Mouse (Mus musculus) heart, adult 9 months (tissue): Measurements from ENCODE around the gene Ddx56.
A peak's percentile ranks its signal among the peaks of the same experiment; 100 is the strongest.

Source experiments
- DNase-seq, 2 experiments: peaks; one replicate each; pipeline ENCODE4 v3.0.0; 2022; ENCODE audit warnings: low spot score in 2 of 2

Gene Ddx56

DNA sequence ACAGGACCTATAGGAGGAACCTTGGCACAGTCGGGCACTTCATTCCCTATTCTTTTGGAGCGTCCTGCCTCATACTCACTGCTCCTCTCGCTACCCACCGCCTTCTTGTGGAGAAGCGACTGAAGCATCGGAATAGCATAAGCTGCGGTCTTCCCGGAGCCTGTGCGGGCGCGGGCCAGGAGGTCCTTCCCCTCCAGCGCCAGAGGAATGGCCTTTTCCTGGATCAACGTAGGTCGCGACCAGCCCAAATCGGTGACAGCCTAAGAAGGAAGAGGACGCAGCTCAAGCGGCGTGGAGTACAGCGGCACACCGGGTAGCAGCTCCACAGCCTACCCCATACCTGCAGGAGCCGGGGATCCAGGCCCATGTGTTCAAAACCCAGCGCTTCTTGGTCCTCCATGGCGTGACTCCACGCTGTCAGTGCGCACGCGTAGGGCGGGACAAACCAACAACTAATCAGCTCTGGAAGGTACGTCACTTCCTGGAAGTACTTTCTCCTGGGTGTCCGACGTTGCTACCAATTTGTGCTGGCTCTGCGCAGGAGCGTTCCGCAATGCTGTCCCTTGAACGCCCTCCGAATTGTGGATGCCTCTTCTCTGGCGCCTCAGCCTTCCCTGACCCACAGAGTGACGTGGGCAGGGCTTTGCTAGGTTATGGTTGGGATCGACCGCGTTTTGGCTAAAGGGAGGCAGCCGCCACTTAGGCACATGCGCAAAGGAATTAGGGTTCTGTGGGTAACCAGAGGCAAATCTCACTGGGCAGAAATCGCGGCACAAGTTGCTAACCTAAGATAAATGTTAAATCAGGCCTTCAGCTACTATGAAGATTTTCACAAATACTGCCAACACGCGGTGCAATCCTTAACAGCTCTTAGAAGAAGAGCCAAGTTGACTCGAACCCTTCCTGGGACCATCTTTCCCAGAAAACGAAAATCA, at the start of gene Ddx56:
TSS of gene Ddx56 (minus strand) at position 453 of the 935 bp plus-strand sequence.
- peak; percentile 93 to 94 for DNase-seq

DNA sequence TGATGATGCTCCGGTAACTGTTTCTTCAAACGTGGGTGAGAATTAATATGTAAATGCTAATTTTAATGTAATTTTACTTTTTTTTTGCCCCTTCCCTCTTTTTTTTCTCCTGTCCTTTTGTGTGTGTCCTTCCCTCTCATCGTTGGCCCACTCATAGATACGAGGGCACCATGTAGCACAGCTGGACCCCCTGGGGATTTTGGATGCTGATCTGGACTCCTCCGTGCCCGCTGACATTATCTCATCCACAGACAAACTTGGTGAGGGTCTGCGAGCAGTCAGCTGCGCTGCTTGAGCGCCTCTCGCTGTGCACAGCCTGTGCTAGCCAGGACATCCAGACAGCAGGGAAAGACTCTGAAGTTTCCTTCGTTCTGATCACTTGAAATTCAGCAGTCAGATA, 49.2 kb upstream of the Ddx56 start:
- no peak for DNase-seq

DNA sequence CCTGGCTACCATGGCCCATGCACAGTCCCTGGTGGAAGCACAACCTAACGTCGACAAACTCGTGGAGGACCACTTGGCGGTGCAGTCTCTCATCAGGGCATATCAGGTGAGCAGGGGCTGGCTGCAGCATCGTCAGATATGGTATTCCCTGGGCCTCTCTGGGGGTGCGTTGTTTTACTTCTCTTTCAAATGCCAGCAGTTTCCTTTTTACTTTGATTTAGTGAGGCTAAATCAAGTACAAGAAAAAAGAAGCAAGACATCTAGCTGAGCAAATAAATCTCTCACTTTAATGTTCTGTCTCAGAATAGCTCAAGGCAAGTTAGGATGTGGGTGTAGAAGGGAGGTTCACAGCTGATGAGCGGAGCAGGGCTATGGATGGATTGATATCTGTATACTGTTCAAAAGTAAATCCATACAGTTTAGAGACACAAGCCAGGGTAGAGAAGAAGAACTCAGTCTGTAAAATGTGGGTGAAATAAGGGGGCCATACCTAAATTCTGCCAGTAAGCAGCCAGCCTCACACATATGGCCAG, 46.4 kb upstream of the Ddx56 start:
- no peak for DNase-seq

DNA sequence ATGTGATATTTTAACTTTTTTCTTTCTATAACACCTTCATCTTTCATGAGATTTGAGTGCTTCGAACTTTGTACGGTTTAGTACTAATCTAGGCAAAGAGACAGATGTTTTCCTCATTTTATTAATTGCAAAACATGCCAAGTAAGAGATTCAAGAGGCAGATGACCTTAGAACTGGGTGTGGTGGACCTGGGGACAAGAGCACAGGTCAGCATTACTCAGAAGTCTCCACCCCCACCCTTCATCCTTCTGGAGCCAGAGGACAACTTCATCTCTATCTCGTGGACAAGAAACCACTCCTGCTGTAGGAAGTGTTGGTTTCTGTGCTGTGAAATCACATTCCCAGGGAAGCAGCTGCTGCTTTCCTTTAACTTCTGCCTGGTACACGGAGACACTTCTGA, 40.6 kb upstream of the Ddx56 start:
- DNase-seq = no peak

DNA sequence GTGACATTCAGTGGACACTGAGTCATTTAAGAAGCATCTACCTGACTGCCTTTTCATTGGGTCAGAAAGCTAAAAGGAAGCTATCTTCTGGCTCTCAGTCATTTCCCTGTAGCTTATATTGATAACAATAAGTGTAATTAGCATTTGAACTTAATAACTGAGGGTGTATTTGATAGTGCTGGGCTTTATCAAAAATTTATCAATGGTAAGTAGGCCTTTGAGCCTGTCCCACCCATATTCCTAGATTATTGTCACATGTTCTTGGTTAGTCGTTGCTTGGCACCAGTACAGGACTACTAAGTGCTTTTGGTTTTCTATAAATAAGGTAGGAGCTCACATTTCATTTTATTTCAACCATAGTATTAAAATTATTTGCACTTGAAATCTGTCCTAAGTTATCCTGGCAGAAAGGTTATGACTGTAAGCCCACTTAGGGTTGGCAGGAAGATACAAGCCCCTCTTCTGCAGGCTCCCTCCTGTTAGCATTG, 38.4 kb upstream of the Ddx56 start:
- DNase-seq = no peak

DNA sequence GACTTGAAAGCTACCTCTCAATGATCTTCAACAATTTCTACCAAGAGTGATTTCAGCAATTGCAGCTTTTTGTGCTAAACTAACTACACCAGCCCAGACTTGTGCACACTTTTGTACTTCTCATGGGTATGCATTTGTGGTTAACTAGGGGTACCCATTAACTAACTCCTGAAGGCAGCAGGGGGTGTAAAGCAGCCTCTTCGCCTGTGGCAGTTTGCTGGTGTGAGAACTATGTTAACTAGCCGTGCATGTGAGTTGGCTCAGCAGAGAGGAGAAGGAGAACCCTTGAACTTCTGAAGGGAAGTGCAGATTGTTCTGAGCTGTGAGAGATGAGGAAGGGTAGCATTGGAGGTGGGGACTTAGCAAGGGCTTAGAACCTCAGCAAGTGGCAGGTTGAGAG, 35.2 kb upstream of the Ddx56 start:
- DNase-seq = no peak

DNA sequence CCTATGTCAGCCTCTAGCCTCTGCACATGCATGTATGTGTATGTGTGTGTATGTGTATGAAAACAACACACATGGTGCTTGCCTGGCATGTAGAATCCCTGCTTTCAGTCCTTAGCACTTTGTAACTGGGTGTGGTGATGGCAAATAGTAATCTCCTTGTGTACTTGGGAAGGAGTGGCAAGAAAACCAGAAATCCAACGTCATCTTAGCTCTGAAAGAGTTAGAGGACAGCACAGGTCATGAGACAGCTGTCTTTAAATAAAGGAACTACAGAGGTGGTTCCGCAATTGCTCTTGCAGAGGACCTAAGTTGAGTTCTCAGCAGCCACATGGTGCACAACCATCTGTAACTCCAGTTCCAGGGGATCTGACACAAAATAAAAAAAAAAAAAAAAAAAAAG, 31.9 kb upstream of the Ddx56 start:
- peak in 1 of 2 experiments; percentile 24 for DNase-seq

DNA sequence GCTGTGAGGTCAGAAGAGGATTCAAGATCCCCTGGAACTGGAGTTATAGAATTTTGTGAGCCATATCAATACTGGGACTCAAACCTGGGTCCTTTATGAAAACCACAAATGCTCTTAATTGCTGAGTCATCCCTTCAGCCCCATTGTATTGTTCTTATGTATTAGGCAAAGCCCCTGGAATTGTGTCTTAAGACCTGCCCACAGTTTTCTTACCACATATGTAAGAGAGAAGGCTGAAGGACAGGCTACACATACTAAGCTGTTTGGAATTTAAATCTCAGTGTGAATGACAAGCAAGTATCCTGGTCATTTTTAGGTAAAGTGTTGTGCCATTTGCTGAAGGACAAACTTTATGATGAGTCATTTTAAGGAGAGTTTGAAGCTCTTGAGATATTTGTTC, 28.5 kb upstream of the Ddx56 start:
- no peak for DNase-seq

DNA sequence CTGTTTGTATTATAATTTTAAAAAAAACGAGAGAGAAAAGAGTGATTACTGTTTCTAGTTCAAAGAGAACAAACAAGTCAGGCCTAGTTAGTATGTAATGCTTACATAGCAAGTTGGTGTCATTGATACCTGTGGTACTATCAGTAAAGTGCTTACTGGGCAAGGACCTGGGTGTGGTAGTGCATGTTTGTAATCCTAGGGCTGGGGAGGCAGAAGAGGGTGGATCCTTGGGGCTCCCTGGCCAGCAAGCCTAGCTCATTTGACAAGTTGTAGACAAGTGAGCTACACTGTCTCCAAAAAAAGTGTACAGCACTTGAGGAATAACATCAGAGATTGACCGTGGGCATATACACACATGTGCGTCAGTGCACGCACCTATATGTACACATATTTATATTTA, 27.1 kb upstream of the Ddx56 start:
- no peak for DNase-seq

DNA sequence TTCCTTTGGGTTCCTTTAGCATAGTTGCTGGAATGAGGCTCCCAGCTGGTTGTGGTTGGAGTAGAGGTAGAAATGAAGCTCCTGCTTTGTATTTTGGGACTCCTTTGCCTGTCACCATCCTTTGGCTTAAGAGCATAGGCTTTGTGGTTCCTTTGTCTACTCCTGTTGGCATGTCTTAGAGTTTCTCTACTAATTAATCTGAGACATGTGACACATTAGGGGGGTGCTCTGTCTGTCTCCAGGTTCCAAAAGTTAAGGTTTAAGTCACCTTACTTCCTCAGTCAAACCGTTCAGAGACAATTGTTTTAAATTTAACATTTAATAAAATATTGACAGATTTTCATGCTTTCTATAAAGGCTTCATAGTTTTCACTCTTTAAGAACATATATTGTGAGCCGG, 26.0 kb upstream of the Ddx56 start:
- no peak for DNase-seq

DNA sequence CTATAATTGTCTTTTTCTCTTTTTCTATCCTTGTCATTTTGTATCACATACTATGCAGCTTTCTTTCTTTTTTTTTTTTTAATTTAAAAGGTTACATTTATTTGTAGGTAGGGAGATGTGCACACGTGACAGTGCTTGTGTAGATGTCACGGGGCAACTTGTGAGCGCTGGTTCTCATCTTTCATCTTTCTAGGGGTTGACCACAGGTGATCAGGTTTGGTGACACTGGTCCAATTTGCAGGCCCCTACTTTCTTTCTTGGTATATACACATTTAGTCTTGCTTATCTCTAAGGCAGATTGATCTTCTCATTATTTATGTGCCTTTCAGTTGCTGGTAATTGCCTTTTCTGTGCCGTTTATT, 25.4 kb upstream of the Ddx56 start:
- DNase-seq = no peak

DNA sequence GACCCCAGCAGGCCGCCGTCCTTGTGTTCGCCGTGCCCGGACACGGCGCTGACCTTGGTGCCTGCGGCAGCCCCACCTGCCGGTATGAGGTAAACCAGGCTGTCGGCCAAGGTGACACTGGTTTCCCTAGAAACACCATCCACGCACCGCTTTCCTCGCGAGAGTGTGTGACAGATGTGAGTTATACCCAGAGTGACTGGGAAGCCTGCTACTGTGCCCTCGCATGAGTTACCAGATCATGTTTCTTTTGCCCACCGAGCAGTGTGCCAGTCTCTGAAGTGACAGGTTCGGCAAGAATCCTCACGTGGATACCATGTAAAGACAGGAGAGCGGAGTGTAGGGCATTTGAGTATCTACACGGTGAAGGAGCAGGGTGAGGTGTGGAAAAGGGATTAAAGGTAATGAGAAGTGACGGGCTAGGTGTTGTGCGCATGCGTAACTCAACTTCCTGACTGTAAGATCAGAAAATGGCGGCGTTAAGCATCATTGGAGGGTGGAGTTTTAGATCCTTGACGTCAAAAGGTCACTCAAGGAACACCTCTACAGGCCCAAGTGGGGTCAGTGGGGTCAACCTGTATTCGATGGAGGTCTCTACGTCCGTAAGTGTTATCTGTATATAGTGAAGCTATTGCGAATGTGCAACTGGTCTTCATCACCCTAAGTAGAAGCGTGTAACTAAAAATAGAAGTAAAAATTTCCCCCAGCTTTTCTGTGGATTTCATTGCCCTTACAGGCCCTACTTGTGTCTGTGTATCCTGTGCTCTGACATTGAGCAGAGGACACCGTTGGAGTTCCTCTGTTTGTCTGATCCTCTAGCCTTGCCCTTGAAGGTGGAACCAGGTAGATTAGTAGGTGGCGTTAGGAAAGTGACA, 24.8 kb upstream of the Ddx56 start:
- peak; percentile 75 to 80 for DNase-seq

DNA sequence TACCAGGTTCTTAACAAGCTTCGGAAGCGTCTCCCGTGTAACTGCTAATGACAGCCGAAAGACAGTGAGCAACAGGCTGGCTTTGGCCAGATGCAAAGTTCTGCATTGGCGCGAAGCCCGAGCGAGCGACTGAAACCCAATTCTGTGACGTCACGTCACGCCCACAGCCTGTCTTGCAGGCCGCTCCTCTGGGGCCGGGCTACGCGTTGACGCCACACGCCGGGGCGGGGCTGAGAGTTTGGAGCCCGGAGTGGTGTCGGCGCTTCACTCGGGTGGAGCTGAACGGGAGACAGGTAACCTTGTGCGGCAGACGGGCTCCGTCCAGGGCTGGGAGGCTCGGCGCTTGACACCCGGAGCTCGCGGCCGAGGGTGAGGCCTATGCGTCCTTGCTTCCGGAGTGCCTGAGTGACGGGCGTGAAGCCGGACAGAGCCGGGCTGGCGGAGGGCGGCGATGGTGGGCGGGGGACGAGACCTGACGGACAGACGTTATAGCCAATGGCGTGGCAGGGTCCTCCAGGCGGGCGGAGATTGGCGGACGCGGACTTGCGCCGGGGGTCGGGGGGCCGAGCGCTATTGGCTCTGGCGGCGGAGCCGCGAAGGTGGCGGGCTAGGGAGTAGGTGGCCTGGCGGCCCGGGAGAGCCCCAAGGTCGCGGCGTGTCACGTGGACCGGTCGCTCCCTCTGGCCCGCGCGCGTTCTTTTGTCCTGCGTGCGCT, 24.0 kb upstream of the Ddx56 start, which contains the start of gene Ogdh:
TSS of gene Ogdh (plus strand) at position 233 of the 715 bp plus-strand sequence.
- DNase-seq = peak; percentile 98 to 99

DNA sequence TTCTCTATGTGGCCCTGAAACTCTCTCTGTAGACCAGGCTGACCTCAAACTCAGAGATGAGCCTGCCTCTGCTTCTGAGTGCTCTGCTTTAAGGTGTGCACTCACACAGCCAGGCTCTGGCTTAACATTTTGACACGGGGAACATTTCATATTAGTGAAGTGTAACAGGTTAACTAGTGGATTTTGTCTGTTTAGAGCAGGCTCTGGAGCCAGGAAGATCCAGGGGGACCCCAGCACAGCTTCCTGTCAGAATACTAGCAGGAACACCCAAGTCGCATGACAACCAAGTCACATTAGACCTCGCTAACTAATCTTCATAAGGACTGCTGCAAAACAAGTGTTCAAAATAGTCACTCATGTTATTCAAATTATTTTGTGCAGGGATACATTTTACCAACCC, 23.3 kb upstream of the Ddx56 start:
- no peak for DNase-seq

DNA sequence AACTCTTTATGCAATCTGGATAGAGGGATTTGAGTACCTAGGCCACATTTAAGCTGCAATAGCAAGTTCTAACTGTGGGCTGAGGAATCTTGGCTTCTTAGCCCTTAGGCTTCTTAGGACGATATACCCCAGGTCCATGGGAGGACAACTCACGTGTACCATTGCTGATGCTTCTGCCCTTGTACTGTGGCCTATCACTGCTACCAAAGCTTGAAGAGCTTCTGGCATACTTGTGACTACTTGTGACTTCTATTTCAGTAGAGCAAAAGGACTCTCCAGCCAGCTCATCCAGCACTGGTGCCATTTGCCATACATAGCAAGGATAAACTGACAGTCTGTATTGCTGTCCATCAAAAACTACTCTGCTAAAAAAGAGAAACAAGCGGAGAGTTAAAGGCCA, 22.6 kb upstream of the Ddx56 start:
- peak; percentile 62 to 70 for DNase-seq

DNA sequence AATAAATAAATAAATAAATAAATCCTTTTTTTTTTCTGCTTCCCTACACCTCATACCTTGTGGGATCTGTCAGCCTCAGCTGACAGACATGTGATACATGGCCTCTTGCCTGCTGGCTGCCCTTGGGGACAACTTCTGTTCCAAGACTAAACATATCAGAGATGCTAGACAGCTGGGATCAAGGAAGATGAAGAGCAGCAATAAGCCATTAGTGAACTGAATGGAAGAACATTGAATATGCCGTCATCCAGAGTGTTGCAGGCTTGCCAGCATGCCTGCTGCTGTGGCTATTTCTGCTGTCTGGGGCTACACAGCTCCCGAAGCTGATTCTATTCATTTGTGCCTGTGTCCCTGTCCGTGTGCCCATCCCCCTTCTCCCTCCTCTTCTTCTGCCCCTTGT, 15.4 kb upstream of the Ddx56 start:
- peak; percentile 42 to 75 for DNase-seq

DNA sequence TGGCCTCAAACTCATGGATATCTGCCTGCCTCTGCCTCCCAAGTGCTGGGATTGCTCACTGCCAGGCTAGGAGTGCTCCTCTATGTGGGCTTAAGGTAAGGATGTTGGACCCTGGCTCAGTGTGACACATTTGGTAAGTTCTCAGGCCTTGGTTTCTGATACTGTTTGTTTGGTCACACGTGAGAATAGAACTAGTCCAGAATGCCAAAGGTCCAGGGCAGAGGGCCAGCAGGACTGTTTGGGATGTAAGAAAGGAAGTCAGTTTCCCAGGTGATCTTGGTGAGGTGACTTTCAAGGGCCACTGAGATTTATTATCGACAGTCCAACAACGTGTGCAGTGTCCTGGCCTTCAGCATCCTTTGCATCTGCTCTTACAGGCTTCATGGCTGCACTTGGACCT, 8.9 kb upstream of the Ddx56 start:
- no peak for DNase-seq

DNA sequence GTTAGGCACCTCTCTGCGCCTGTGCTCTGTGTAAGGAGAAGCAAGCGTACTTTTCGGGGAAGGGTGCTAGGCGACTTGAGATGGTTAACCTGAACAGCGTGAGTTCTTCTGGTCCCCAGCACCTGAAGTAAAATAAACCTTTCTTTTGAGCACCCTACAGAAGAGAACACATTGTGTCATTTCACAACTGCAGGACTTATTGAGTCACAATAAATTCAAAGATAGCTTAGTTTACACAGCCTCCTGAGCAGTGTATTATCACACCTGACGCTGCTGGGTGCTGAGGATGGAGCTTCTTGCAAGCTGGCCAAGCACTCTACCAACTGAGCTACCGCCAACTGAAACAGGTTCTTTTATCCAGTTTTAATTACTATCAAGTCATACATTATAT, 7.5 kb upstream of the Ddx56 start:
- DNase-seq = no peak

DNA sequence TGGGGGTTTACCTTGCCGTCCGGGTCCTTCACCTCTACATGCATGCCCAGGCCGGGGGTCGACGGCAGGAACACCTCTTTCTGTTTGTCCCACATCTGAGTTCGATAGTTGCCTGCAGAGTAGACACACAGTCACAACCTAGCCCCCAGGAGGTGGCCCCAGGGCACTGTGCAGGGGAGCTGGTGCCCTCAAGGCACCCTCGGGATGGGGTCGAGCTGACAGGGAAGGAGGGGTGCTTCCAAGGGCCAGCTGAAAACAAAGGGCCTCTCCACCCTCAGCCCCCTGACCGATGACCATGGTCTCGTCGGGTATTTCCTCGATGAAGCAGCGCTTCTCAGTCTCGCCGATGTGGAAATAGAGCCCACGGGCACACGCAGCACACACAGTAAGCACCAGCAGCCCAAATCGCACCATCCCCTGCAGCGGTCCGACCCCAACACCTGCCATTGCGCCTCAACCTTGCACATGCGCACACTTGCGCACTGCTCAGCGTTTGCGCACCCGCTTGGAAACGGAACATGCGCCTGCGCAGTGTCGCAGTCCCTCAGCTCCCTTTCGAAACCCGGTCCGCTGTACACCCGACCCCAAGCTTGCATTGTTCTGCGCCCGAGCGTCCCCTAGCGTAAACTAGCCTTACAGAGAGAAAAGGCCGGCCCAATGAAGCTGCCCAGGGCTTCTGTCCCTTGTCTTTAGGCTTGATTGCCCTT, 7.0 kb upstream of the Ddx56 start, which contains the start of gene Tmed4:
TSS of gene Tmed4 (minus strand) at position 484 of the 707 bp plus-strand sequence.
- DNase-seq = peak; percentile 98

DNA sequence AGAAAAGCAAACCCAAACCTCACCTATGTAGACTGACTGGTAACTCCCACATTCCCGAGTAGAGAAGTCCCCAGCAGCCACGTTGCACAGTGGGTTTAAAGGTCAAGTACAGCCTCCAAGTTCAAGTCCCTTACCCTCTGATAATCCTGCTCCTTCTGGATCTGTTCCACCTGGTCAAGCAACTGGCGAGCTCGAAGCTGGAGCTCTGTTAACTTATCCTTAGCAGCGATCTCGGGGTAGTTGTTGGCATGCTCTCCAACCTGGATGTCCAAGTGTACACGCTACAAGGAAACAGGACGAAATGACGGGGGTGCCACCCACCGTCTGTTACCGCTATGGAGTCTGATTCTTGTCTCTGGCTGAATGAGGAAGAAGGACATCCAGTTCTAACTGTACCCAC, 6.0 kb upstream of the Ddx56 start:
- no peak for DNase-seq

DNA sequence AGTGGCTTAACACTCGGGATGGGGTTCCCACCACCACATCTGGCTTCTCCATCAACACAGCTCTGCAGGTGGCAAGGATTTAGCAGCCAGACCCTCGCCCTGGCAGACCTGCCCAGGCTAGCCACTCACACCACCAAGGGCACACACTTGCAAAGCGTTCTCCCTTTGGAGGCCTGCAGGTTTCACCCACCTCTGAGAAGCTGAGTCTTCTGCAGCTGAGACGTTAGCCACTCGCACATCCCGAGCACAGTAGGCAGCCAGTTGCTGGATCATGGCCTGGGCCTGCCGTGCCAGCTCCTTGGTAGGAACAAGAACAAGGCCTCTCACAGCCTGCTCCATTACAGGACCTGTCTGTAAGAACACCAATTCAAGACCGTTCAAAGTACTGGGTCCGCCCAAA, 951 bp downstream of the Ddx56 start:
- DNase-seq = no peak
